Mouse (Mus musculus) ES-Bruce4 (cell line): ENCODE measurements around the gene Eif2b1.

Experiments
- CTCF ChIP-seq: IDR thresholded peaks from one replicate; pipeline ENCODE4 v1.8.1; 2011; ENCODE audit warnings: low read depth, low read length
- POLR2A ChIP-seq: IDR thresholded peaks from one replicate; pipeline ENCODE4 v1.8.1; 2011; ENCODE audit warnings: low read length; ENCODE audit not compliant: insufficient read depth

GRCm38 (mm10) chr5:124521588-124521987 is 57.3 kb downstream of the Eif2b1 start:
- no peak for TF ChIP-seq POLR2A
- TF ChIP-seq CTCF: no peak
